Mouse (Mus musculus): ENCODE measurements around the gene Hist1h1a.
A peak's percentile ranks its signal among the peaks of the same experiment; 100 is the strongest.
"Not testable (repeated sequence)": the region's sequence is repeated elsewhere in the genome, so short reads cannot be mapped to it uniquely, and the experiment has no call there.

The Hist1h1a gene

GRCm38 (mm10) chr13:23763586-23764323 lies at the start of gene Hist1h1a:
Hist1h1a (plus strand) TSS chr13:23763666.
- peak; percentile 88 to 93 for DNase-seq

GRCm38 (mm10) chr13:23716261-23717042 lies 47.0 kb upstream of the Hist1h1a start:
- no peak for DNase-seq

GRCm38 (mm10) chr13:23717176-23717575 lies 46.3 kb upstream of the Hist1h1a start:
- DNase-seq, result no peak

- not testable (repeated sequence) for DNase-seq
These were observed 45.7 kb upstream of the Hist1h1a start for GRCm38 (mm10) chr13:23717593-23718245.

- DNase-seq, result no peak
These were observed 39.2 kb upstream of the Hist1h1a start for GRCm38 (mm10) chr13:23724239-23724638.

- DNase-seq, result no peak
These were observed 38.3 kb upstream of the Hist1h1a start for GRCm38 (mm10) chr13:23725213-23725612.

- no peak for DNase-seq
These were observed 34.8 kb upstream of the Hist1h1a start for GRCm38 (mm10) chr13:23728472-23729191.

- no peak for DNase-seq
These were observed 34.3 kb upstream of the Hist1h1a start for GRCm38 (mm10) chr13:23729192-23729525.

- DNase-seq, result no peak
These were observed 33.8 kb upstream of the Hist1h1a start for GRCm38 (mm10) chr13:23729706-23730105.

GRCm38 (mm10) chr13:23730479-23730878 lies 33.0 kb upstream of the Hist1h1a start:
- DNase-seq, result peak; percentile 40 to 51

GRCm38 (mm10) chr13:23732156-23732804 lies 31.2 kb upstream of the Hist1h1a start:
- DNase-seq, result peak; percentile 27 to 37

- DNase-seq, result no peak
These were observed 26.4 kb upstream of the Hist1h1a start for GRCm38 (mm10) chr13:23737091-23737490.

GRCm38 (mm10) chr13:23738041-23738440 lies 25.4 kb upstream of the Hist1h1a start:
- peak; percentile 28 to 46 for DNase-seq

GRCm38 (mm10) chr13:23738677-23739068 lies 24.8 kb upstream of the Hist1h1a start, which contains the start of gene Hist1h1c:
Hist1h1c (plus strand) TSS chr13:23738808.
- DNase-seq, result peak; percentile 91 to 95

GRCm38 (mm10) chr13:23739069-23739921 lies 24.2 kb upstream of the Hist1h1a start:
- DNase-seq, result peak; percentile 91 to 94

- DNase-seq, result no peak
These were observed 23.6 kb upstream of the Hist1h1a start for GRCm38 (mm10) chr13:23739922-23740252.

- no peak for DNase-seq
These were observed 23.1 kb upstream of the Hist1h1a start for GRCm38 (mm10) chr13:23740256-23740840.

GRCm38 (mm10) chr13:23740910-23741309 lies 22.6 kb upstream of the Hist1h1a start:
- no peak for DNase-seq

GRCm38 (mm10) chr13:23742007-23742406 lies 21.5 kb upstream of the Hist1h1a start:
- DNase-seq, result no peak

- DNase-seq, result no peak
These were observed 20.3 kb upstream of the Hist1h1a start for GRCm38 (mm10) chr13:23743215-23743614.

GRCm38 (mm10) chr13:23743963-23744362 lies 19.5 kb upstream of the Hist1h1a start:
- no peak for DNase-seq
